Mouse (Mus musculus) kidney, postnatal 0 days (tissue): ENCODE measurements at regions not wholly inside any gene's neighbourhood (a gene's known extent, or its start where the extent isn't known, plus 50 kb on each side); places are given as distances from the start of the nearest gene placed in this dataset.

Experiments
- ATAC-seq: fragments of 200-750 bp; cut with Nextera tagmentation; replicated peaks from 2 replicates; pipeline ENCODE4 v1.8.0; 2017; ENCODE audit warnings: low read depth, moderate number of reproducible peaks, moderate TSS enrichment, moderate library complexity; ENCODE audit not compliant: low FRiP score
- DNase-seq: peaks from one replicate; pipeline ENCODE4 v3.0.0-alpha.2; 2016; ENCODE audit warnings: low spot score
- H3K27ac ChIP-seq: fragments of 300-500 bp; sonication (generic); 2 replicates; pipeline ENCODE4 v1.5.1; 2014; ENCODE audit warnings: mild to moderate bottlenecking
- H3K27me3 ChIP-seq: fragments of 300-500 bp; sonication (generic); 2 replicates; pipeline ENCODE4 v1.6.1; 2014; ENCODE audit warnings: low read length, mixed read lengths; ENCODE audit not compliant: insufficient read depth
- H3K36me3 ChIP-seq: fragments of 300-500 bp; sonication (generic); 2 replicates; pipeline ENCODE4 v1.6.1; 2014; ENCODE audit warnings: low read length, mixed read lengths; ENCODE audit not compliant: insufficient read depth
- H3K4me1 ChIP-seq: fragments of 300-500 bp; sonication (generic); replicated peaks from 2 replicates; pipeline ENCODE4 v1.6.1; 2014; ENCODE audit warnings: antibody characterized with exemption, low read length, mixed read lengths; ENCODE audit not compliant: insufficient read depth
- H3K4me2 ChIP-seq: fragments of 300-500 bp; sonication (generic); 2 replicates; pipeline ENCODE4 v1.6.1; 2014; ENCODE audit warnings: mild to moderate bottlenecking, low read length, moderate library complexity, mixed read lengths
- H3K4me3 ChIP-seq: fragments of 300-500 bp; sonication (generic); replicated peaks from 2 replicates; pipeline ENCODE4 v1.5.1; 2014; ENCODE audit warnings: low read depth, low read length
- H3K9ac ChIP-seq: fragments of 300-500 bp; sonication (generic); 2 replicates; pipeline ENCODE4 v1.6.1; 2014; ENCODE audit warnings: low read depth, low read length
- H3K9me3 ChIP-seq: fragments of 300-500 bp; sonication (generic); replicated peaks from 2 replicates; pipeline ENCODE4 v1.6.1; 2016; ENCODE audit warnings: low read length, inconsistent platforms, mixed read lengths
- CTCF ChIP-seq: IDR thresholded peaks from 2 replicates; pipeline ENCODE4 v1.5.1; 2016; ENCODE audit warnings: antibody characterized with exemption, low read depth, mild to moderate bottlenecking, moderate library complexity
- WGBS: fragments of 180-500 bp; shearing (Covaris S2); extraction: QIAGEN DNeasy Blood & Tissue Kit; methylation state at CpG from one replicate; pipeline ENCODE4 v1.1.7; 2014; 5-methylcytosine and 5-hydroxymethylcytosine counted together

- 70% methylated on average over 1 of the region's 1 CpGs for WGBS
- Histone ChIP-seq H3K4me2 (no peak overlapping the region), H3K9ac (no peak overlapping the region), H3K9me3 (no peaks in the 10 kb centered on the region), H3K4me1 (no peaks in the 10 kb centered on the region), H3K4me3 (no peak overlapping the region), H3K27ac (no peak overlapping the region), H3K36me3 (no peaks in the 10 kb centered on the region), H3K27me3 (no peaks in the 10 kb centered on the region)
- no peak for DNase-seq
- TF ChIP-seq CTCF = no peak
- no peak for ATAC-seq
Measured at GRCm38 (mm10) chr16:9408196-9408595, 578.3 kb downstream of the 1810013L24Rik start.

- DNase-seq (no peak), ATAC-seq (no peak)
- H3K9ac ChIP-seq = no peak overlapping the region
- no peaks in the 10 kb centered on the region for H3K36me3 ChIP-seq
- H3K27me3 ChIP-seq = no peaks in the 10 kb centered on the region
- H3K27ac ChIP-seq = no peak overlapping the region
- H3K9me3 ChIP-seq = no peaks in the 10 kb centered on the region
- H3K4me3 ChIP-seq = no peak overlapping the region
- no peak overlapping the region for H3K4me2 ChIP-seq
- no peaks in the 10 kb centered on the region for H3K4me1 ChIP-seq
- TF ChIP-seq CTCF = no peak
Measured at GRCm38 (mm10) chr16:9430509-9430908, 564.9 kb downstream of the Grin2a start.

- no peak overlapping the region for H3K27ac ChIP-seq
Measured at GRCm38 (mm10) chr16:9439300-9439856, 556.0 kb downstream of the Grin2a start.

GRCm38 (mm10) chr16:9439891-9440290, 555.5 kb downstream of the Grin2a start:
- H3K4me2 ChIP-seq = no peak overlapping the region
- H3K27me3 ChIP-seq = no peaks in the 10 kb centered on the region
- H3K9me3 ChIP-seq = no peaks in the 10 kb centered on the region
- no peak for ATAC-seq
- H3K9ac ChIP-seq = no peak overlapping the region
- no peaks in the 10 kb centered on the region for H3K36me3 ChIP-seq
- H3K4me3 ChIP-seq = no peak overlapping the region
- WGBS = 83% methylated on average over 1 of the region's 1 CpGs
- H3K4me1 ChIP-seq = no peaks in the 10 kb centered on the region
- no peak overlapping the region for H3K27ac ChIP-seq
- TF ChIP-seq CTCF = no peak
- DNase-seq = no peak

More at GRCm38 (mm10) chr16:9439300-9439856, 556.0 kb downstream of the Grin2a start:
- H3K9ac ChIP-seq = no peak overlapping the region
- no peak overlapping the region for H3K4me2 ChIP-seq
- no peaks in the 10 kb centered on the region for H3K36me3 ChIP-seq
- 11% methylated on average over 2 of the region's 2 CpGs for WGBS
- DNase-seq (no peak), ATAC-seq (no peak)
- TF ChIP-seq CTCF = no peak
- no peaks in the 10 kb centered on the region for H3K27me3 ChIP-seq
- no peak overlapping the region for H3K4me3 ChIP-seq
- H3K9me3 ChIP-seq = no peaks in the 10 kb centered on the region
- H3K4me1 ChIP-seq = no peaks in the 10 kb centered on the region

- Histone ChIP-seq H3K27ac (no peak overlapping the region), H3K27me3 (no peaks in the 10 kb centered on the region), H3K4me2 (no peak overlapping the region), H3K9me3 (no peaks in the 10 kb centered on the region), H3K4me3 (no peak overlapping the region), H3K4me1 (no peaks in the 10 kb centered on the region), H3K36me3 (no peaks in the 10 kb centered on the region), H3K9ac (no peak overlapping the region)
- no peak for TF ChIP-seq CTCF
- ATAC-seq (no peak), DNase-seq (no peak)
- WGBS = 82% methylated on average over 4 of the region's 4 CpGs
Measured at GRCm38 (mm10) chr16:9452058-9452457, 543.3 kb downstream of the Grin2a start.

GRCm38 (mm10) chr16:9457574-9457973, 537.8 kb downstream of the Grin2a start:
- TF ChIP-seq CTCF = no peak
- no peaks in the 10 kb centered on the region for H3K4me1 ChIP-seq
- ATAC-seq = no peak
- H3K9me3 ChIP-seq = no peaks in the 10 kb centered on the region
- H3K9ac ChIP-seq = no peak overlapping the region
- H3K27ac ChIP-seq = no peak overlapping the region
- H3K27me3 ChIP-seq = no peaks in the 10 kb centered on the region
- H3K36me3 ChIP-seq = no peaks in the 10 kb centered on the region
- 50% methylated on average over 6 of the region's 6 CpGs for WGBS
- DNase-seq = no peak
- H3K4me3 ChIP-seq = no peak overlapping the region
- H3K4me2 ChIP-seq = no peak overlapping the region

- no peak overlapping the region for H3K27ac ChIP-seq
- no peaks in the 10 kb centered on the region for H3K9me3 ChIP-seq
- no peak overlapping the region for H3K9ac ChIP-seq
- H3K27me3 ChIP-seq = no peaks in the 10 kb centered on the region
- H3K4me3 ChIP-seq = no peak overlapping the region
- no peaks in the 10 kb centered on the region for H3K36me3 ChIP-seq
- TF ChIP-seq CTCF = no peak
- DNase-seq (no peak), ATAC-seq (no peak)
- H3K4me1 ChIP-seq = no peaks in the 10 kb centered on the region
- 87% methylated on average over 3 of the region's 3 CpGs for WGBS
- H3K4me2 ChIP-seq = no peak overlapping the region
Measured at GRCm38 (mm10) chr16:9462497-9462896, 532.9 kb downstream of the Grin2a start.
